Mouse (Mus musculus): ENCODE results near the gene Elavl3. TPM values are rescaled to one million over a fixed set of nuclear protein-coding genes. Genes with fewer than 3 reads are reported as not detected.

The Elavl3 gene
- total and polyA plus RNA-seq, 3 experiments, result 0.15 to 1.1 TPM; not detected in 1

- DNase-seq (ENCODE audit: low read depth, low spot score), result no peak
- no peaks in the 10 kb centered on the region for H3K4me1 ChIP-seq (ENCODE audit: control insufficient read depth in 1 of 2, insufficient read depth in 2 of 2, low read length in 2 of 2)
- H3K9ac ChIP-seq (ENCODE audit: control insufficient read depth, low read depth, low read length, poor library complexity, severe bottlenecking), result no peak overlapping the region
- no peak overlapping the region for H3K27ac ChIP-seq (ENCODE audit: control insufficient read depth, low read depth, low read length)
- H3K4me3 ChIP-seq (ENCODE audit: control insufficient read depth in 1 of 2, insufficient read depth in 1 of 2, low read depth in 2 of 2, low read length in 2 of 2), result no peak overlapping the region
- no peaks in the 10 kb centered on the region for H3K27me3 ChIP-seq (ENCODE audit: control insufficient read depth in 1 of 2, insufficient read depth in 2 of 2, low read length in 2 of 2)
- TF ChIP-seq TAL1 (IDR thresholded peaks at IDR 0.05; ENCODE audit: low read length) (no peak), ZC3H11A (IDR thresholded peaks at IDR 0.05; ENCODE audit: low read depth, low read length) (no peak), ZNF384 (IDR thresholded peaks at IDR 0.05; ENCODE audit: low read depth, low read length) (no peak), MAFK (IDR thresholded peaks at IDR 0.05; ENCODE audit: borderline replicate concordance, low read depth, low read length) (no peak), GATA1 (IDR thresholded peaks at IDR 0.05; ENCODE audit: low read depth, low read length) (no peak), E2F4 (IDR thresholded peaks at IDR 0.05; ENCODE audit: borderline replicate concordance, low read depth, low read length) (no peak), HCFC1 (IDR thresholded peaks at IDR 0.05; ENCODE audit: low read depth, low read length) (no peak), CHD1 (IDR thresholded peaks at IDR 0.05; ENCODE audit: low read depth, low read length) (no peak), POLR2AphosphoS2 (IDR thresholded peaks at IDR 0.05; ENCODE audit: low read length) (peak; percentile 73), TBP (IDR thresholded peaks at IDR 0.05; ENCODE audit: low read depth, low read length) (no peak), SMC3 (IDR thresholded peaks at IDR 0.05; ENCODE audit: low read depth, low read length) (peak; percentile 22; the same call in 1 of the 2 replicates), NELFE (IDR thresholded peaks at IDR 0.05; ENCODE audit: low read depth, low read length) (no peak), MXI1 (IDR thresholded peaks at IDR 0.05; ENCODE audit: low read depth, low read length) (no peak), USF1 (IDR thresholded peaks at IDR 0.05; ENCODE audit: low read depth, low read length) (no peak), ZKSCAN1 (IDR thresholded peaks at IDR 0.05; ENCODE audit: low read depth, low read length) (peak; percentile 56; the same call in 1 of the 2 replicates), GABPA (IDR thresholded peaks at IDR 0.05; ENCODE audit: low read depth, low read length) (no peak), RAD21 (IDR thresholded peaks at IDR 0.05; ENCODE audit: low read depth, low read length) (no peak), CHD2 (IDR thresholded peaks at IDR 0.05; ENCODE audit: low read length) (no peak), MAX (IDR thresholded peaks at IDR 0.05; ENCODE audit: low read length) (no peak), ELF1 (IDR thresholded peaks at IDR 0.05; ENCODE audit: low read depth, low read length) (no peak), ZMIZ1 (IDR thresholded peaks at IDR 0.05; ENCODE audit: low read depth, low read length) (no peak), RCOR1 (IDR thresholded peaks at IDR 0.05; ENCODE audit: low read depth, low read length) (no peak)
- H3K79me2 ChIP-seq (ENCODE audit: control insufficient read depth, insufficient read depth, low read length, poor library complexity), result no peaks in the 10 kb centered on the region
- peaks cover 0 to 2% of the 10 kb centered on the region in 2 experiments; a peak in 1 of 4 replicates for H3K36me3 ChIP-seq (ENCODE audit: control insufficient read depth in 1 of 2, insufficient read depth in 2 of 2, low read length in 2 of 2)
- H3K9me3 ChIP-seq (replicated peaks; ENCODE audit: insufficient read depth, low read length), result no peaks in the 10 kb centered on the region
These were observed 2.7 kb upstream of the Elavl3 start for GRCm38 (mm10) chr9:22054411-22055076.

All from MEL (cell line).